Mouse (Mus musculus) adrenal gland (tissue): ENCODE results near the gene Scn3b.

Source experiments
- intact Hi-C: fragments of 180-260 bp; cut with DNase I; formaldehyde crosslinking; loops from one replicate; pipeline ENCODE4 v1.15.1; 2025

Scn3b gene

DNA sequence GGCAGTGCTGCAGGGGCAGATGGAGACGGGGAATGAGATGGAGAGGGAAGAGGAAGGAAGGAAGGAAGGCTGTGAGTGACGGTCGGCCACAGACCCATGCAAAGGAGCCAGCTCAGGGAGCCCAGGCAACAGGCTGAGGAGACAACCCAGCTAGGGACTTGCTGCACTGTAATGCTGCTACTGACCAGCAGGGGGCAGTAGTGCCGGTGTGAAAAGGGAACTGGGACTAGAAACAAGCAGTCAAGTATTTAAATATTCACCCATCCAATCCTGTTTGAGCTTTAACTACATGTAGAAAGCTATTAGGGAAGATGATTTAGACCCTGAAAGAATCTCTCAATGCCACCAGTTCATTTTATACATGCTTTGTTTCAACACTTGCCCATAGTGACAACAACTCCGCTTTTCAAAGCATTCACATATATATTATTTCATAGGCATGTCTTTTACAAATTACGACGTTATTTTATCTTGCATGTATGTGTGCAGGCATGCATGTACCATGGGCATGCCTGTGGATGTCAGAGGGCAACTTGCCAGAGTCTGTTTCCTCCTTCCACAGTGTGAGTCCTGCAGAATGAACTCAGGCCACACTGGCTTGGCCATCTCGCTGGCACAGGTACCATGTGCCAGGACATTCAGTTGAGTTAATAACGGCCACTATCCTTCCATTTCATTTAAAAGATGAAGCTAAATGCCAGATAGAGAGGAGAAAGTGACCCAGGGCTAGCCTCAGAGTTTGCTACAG lies 64.8 kb downstream of the Scn3b start:
- intact Hi-C loops, result no loop called here

DNA sequence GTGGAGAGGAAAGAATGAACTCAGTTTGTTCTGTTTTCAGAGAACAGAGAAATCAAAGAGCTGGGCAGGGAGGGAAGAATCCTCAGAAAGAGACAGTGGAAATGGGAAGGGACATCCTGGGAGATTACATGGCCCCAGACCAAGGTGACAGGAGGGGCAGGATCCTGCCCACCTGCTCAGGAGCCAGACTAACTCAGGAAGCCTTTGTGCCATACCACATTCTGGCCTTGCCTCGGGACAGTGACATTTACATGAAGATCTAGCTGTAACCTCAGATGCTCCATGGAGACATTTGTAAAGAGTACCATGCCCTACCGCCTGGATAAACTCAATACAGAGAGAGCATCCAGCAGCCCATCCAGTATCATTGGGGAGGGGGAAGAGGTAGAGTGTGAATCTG lies 65.6 kb downstream of the Scn3b start:
- intact Hi-C loops, result no loop called here

GRCm38 (mm10) chr9:40336701-40337100 lies 67.7 kb downstream of the Scn3b start:
- intact Hi-C loops, result no loop called here

GRCm38 (mm10) chr9:40337131-40337820 lies 68.3 kb downstream of the Scn3b start:
- intact Hi-C loops, result no loop called here

GRCm38 (mm10) chr9:40339578-40339977 lies 70.6 kb downstream of the Scn3b start:
- intact Hi-C loops, result no loop called here
